Mouse (Mus musculus) testis, adult 2 months (tissue): ENCODE results near the gene Pm20d1.

Experiments
- CTCF ChIP-seq: fragments of 200-500 bp; IDR thresholded peaks from 2 replicates; pipeline ENCODE4 v1.5.1; 2012; ENCODE audit warnings: low read depth, mild to moderate bottlenecking, inconsistent platforms, low read length, moderate library complexity; ENCODE audit not compliant: control insufficient read depth, insufficient read depth, insufficient replicate concordance
- POLR2A ChIP-seq: fragments of 200-500 bp; IDR thresholded peaks from 2 replicates; pipeline ENCODE4 v1.6.1; 2012; ENCODE audit warnings: low read depth, mild to moderate bottlenecking, inconsistent platforms, low read length, moderate library complexity; ENCODE audit not compliant: control insufficient read depth

DNA sequence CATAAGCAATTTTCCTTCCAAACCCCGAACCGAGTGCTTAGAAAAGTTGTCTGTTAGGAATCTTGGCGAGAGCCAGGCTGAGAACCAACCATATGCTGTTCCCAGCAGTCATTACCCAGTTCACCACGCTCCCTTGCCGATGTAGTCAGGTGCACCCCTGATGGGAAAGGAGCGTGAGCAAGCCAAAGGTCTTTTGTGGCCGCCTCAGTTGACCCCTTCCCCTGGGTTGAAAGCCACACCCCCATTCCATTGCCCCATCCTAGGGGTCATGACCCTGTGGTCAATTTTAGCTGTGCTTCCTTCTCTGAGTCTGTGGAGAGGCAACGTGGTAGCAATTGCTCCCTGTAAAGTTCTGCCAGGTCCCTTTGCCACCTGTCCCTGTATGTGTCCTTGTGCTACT lies 47.7 kb downstream of the Pm20d1 start:
- TF ChIP-seq CTCF (no peak), POLR2A (no peak)
